Mouse (Mus musculus) urinary bladder, postnatal 10 days (tissue): ENCODE data around the gene Tpm3.

Source experiments
- DNase-seq: peaks from one replicate; pipeline ENCODE4 v3.0.0; 2022; ENCODE audit warnings: low spot score

Tpm3 gene

GRCm38 (mm10) chr3:90072294-90072693, at the start of gene Tpm3:
Gene Tpm3, plus strand, starts transcription at chr3:90072649.
- no peak for DNase-seq

DNA sequence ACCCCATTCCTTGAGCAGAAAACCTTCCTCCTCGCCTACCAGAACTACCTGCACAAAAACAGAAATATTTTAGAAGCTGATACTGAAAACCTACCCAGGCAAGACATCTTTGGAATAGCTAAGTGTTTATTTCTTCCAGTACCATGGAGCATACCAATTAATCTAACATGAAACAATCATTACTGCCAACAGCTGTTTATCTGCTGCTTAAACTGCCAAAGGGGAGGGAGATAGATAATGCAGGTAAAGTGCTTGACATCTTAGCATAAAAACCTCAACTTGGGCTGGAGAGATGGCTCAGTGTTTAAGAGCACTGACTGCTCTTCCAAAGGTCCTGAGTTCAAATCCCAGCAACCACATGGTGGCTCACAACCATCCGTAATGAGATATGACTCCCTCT, 37.8 kb upstream of the Tpm3 start:
- DNase-seq: no peak

DNA sequence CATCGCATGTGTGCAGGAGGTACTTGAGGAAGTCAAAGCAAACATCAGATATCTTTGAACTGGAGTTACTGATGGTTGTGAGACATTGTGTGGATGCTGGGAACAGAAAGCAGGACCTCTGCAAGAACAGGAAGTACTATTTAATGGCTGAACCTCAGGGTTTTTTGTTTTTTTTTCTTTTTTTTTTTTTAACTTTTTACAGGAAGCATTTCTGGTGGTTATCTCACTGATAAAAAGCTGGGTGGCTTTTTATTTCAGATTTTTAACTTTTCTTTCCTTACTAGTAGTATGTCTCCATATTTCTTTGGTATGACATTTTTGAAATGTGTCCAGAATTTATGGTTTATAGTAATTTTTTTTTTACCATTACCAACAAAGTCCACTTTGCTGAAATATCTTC, 36.2 kb upstream of the Tpm3 start:
- no peak for DNase-seq

GRCm38 (mm10) chr3:90049691-90050090, 22.8 kb upstream of the Tpm3 start:
- no peak for DNase-seq

- DNase-seq: peak; percentile 15
Measured at GRCm38 (mm10) chr3:90051441-90052350, 20.8 kb upstream of the Tpm3 start, which contains the start of gene 4933434E20Rik. Gene 4933434E20Rik, plus strand, starts transcription at chr3:90051636.

DNA sequence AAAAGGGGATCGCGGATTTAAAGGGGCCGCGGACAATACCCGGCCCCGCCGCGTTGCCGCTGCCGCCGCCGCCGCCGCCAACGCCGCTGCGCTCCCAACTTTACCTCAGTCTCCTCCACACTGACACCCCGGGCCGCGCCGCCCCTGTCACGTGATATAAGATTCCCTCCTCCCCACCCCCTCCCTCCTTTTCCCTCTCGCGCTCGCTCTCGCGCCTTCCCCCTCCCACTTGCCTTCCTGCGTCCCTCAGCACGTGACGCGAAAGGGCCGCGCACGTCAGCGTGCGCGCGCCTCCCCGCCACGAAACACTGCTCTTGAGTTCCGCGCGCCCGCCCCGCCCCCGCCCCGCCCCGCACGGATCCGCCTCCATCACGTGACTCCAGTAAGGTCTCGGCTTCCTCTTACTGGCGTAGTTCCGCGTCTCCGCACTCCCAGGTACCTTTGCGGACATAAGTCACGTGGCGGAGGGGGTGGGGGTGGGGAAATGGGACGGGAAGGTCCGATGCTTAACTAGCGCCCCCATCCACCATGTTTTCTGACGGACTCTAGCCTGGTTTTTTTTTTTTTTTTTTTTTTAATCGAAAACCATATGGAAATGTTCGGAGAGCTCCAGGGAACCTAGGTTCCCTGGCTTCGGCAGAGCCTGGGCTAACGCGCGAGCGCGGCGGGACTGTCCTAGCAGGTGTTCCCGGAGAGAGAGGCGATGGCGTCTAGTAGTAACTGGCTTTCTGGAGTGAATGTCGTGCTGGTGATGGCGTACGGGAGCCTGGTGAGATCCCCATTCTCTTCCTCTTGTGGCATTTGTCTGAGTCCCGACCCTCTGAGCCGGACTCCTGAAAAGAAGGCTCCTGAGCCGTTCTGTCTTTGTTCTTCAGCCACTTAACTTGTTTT, 19.9 kb upstream of the Tpm3 start, which contains the start of gene Ubap2l:
Ubap2l (minus strand) TSS at position 278 of the 891 bp plus-strand sequence.
- peak; percentile 80 for DNase-seq

- no peak for DNase-seq
Measured at GRCm38 (mm10) chr3:90061549-90061948, 10.9 kb upstream of the Tpm3 start.

DNA sequence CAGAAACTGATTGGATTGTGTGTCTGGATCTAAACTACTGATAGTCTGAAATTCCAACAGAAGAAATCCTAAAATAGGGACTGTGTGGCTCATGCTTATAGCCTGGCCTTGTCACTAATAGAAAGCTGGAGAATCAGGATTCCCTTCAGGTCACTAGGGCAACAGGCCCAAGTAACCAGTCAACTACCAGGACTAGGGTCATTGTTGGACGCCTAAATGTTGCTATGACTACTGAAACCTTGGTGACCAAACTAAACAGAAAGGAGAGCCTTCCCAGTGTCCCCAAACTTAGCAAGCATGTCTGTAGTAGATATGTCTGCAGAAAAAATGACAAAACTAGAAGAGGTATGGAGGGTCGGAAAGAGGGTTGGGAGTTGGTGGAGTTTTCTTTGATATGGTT, 9.9 kb upstream of the Tpm3 start:
- no peak for DNase-seq

DNA sequence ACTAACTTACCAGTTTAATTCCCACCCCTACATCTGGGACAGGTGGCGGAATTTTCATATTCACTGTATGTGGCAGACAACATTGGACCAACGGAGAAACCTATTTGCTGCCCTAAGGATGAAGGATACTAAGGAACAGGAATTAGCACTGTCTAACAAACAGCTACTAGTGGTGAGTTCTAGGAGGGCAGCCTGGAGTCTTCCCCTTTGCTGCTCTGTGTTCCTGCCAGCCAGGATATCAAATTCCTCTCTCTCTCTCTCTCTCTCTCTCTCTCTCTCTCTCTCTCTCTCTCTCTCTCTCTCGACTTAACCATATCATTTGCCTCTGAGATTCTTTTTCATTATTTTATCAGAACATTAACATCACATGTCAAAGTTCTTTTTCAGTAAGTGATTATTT, 8.1 kb upstream of the Tpm3 start:
- no peak for DNase-seq

DNA sequence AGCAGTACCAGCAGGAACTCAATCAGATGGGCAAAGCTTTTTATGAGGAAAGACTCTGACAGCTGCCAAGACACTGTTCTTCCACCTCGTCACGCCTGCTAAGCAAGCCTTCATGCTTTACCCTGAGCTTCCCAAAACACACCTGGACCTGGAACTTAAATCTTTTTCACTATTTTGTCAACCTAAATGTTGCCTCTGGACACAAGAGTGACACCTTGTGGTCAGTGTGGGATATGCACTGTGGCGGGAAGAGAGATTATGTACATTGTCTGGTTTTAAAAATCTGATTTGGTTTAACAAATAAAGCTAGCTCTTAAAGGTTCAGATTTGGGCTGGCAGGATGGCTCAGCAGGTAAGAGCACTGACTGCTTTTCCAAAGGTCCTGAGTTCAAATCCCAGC, 6.9 kb upstream of the Tpm3 start:
- DNase-seq: no peak

DNA sequence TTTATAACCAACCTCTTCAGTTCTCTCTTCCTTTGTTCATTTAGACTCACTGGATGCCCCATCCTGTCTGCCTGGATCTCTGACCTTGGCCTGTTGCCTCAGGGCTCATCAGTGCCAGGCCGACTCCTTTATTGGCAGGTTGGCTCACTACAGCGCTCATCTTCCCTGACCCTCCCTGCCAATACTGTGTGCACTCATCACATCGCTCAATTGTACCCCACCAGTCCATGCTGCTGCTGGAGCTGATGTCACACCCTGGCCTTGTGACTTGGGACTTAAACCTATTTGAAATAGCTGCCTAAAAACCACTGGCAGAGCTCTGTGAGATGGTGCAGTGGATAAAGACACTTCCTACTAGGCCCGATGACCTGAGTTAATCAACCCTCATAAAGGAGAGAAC, 4.6 kb upstream of the Tpm3 start:
- no peak for DNase-seq

DNA sequence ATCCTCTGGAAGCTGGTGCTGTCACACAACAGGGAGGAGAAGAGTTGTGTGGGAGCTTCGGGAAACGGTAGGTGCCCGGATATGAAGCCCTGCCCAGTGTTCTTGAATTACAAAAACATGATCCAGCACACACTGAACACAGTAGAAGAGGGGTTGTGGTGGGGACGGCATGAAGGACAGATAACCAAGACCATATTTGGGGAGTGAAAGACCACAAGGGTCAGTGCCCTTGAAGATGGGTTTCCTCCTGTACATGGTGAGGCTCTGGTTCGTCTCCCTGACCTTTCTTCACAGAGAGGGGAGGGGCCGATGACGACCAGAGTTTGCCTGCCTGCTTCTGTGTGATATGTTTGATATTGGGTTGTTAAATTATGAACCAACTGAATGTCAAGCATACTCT, 2.8 kb upstream of the Tpm3 start:
- DNase-seq: no peak

GRCm38 (mm10) chr3:90076921-90077716, 4.7 kb downstream of the Tpm3 start:
- peak; percentile 42 for DNase-seq

DNA sequence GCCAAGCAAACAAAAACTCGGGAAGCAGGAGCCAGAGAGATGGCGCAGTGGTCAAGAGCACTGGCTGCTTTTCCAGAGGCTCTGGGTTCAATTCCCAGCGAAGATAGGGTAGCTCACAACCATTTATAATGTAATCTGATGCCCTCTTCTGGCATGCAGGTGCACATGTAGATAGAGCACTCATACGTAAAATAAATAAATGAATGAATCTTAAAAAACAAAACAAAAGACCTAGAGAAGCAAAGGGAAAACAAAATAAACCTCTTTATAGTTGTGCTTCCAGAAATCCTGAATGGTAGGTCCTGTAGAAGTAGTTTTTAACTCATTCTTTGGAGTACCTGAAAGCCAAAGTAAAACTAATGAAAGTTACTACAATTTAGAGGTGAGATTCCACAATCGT, 5.8 kb downstream of the Tpm3 start:
- DNase-seq: no peak

DNA sequence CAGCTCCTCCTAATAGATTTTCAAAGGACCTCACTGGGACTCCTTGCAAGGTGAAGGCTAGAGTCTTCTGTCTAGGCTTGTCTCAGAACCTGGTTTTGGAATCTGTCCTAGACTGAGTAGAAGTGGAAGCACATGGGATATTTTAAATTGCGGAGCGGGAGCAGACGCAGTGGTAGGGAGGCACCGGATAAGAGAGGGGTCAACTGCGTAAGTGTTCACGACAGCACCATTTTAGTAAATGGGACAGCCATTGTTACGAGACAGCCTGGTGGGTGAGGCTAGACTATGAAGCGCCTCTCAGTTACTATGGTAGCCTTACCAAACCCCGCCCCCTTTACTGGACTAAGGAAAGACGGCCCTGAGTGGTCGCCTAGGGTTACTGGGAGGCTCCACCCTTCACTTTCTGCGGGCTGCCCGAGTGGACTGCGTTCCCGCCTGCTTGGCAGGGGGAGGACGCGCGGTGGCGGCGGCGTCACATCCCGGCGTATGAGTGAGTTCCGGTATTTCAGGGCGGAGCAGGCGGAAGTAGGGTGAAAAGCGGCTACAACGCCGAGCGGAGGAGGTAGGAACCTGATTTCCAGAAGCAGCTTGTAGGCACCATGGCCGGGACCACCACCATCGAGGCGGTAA, 6.8 kb downstream of the Tpm3 start:
- DNase-seq: peak; percentile 65

DNA sequence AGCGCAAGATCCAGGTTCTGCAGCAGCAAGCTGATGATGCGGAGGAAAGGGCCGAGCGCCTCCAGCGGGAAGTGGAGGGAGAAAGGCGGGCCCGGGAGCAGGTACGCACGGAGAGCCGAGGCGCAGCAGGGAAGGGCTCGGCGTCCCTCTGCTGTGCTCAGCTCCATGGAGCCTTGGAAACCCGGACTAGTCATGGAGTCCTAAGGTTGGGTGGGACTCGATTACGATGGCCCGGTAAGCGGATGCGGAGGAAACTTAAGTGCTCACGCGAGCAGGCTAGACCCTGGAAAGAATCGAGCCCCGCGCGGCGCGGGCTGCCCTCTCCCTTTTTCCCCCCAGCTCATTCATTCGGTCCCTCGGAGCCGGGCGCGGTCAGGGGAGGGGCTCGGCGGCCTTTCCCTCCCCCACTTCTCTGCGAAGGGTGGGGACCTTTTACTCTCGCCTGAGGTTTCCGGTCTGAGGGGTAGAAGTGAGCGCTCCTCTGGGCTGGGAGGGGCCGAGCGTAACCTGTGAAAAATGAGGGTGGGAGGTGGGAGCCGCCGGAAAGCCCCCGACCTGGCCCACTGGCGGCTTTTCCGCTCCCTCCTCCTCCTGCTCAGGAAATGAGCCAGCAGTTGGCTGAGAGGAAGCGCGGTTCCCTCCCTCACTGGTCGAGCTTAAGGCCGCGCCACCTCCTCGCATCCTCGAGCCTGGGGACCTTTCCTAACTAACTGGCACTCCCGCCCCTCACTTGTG, 7.5 kb downstream of the Tpm3 start:
- peak; percentile 26 for DNase-seq

DNA sequence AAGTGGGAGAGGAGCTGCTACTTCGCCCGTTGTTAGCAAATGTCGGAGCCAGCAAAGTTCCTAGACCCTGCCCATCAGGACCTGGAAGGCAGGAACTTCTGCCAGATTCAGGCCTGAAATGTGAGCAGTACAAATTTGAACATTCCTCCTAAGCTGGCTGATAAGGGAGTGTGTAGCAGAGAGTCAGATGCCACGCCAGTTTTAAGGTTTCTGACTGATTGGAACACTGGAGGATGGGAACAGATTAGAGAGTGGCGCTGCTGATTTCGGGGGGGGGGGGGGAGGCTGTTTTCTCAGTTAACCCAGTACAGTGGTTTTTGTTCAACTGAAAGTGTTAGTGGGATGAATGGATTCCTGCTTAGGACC, 8.0 kb downstream of the Tpm3 start:
- DNase-seq: no peak

DNA sequence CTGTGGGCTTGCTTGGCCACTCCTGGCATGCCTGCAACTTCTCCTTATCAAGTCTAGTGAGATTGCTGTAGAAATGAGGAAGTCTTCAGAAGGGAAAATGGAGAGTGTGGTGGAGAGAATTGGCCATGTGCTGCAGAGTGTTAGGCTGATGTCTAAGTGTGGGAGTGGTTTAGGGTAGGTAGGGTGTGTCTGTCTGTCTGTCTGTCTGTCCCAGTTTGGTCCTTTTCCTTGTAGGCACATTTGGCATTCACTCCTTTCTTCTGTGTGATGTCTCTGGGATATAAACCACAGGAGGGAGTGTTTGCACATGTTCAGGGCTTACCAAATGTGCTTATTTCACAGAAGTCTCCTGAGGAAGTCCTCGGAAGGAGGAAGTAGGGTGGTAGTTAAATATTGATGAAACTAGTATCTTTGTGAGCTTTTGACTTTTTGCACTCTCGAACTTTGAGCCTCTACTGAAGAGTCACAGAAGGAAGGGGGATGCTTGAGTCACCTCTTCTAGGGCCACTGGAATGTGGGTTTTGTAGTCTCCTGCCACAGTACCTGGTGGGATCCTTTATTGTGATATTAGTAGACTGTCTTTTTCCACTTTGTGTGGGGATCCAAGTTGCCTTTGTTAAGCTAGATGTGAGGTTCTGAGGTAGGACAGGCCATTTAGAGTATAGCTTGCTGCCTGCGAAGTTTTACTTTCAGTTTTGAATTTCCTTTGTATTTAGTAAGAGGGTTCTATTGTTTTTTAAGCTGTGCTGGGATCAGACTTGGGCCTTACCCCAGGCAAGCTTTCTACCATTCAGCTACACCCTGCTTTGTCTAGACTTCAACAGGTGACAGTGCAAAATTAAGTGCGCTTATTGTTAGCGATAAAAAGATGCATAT, 9.2 kb downstream of the Tpm3 start:
- DNase-seq: no peak

GRCm38 (mm10) chr3:90083034-90083433, 10.6 kb downstream of the Tpm3 start:
- DNase-seq: no peak
